Mouse (Mus musculus): ENCODE data around the gene Wdr45b.
"Not testable (repeated sequence)": the region's sequence is repeated elsewhere in the genome, so short reads cannot be mapped to it uniquely, and the experiment has no call there.

Gene Wdr45b

DNA sequence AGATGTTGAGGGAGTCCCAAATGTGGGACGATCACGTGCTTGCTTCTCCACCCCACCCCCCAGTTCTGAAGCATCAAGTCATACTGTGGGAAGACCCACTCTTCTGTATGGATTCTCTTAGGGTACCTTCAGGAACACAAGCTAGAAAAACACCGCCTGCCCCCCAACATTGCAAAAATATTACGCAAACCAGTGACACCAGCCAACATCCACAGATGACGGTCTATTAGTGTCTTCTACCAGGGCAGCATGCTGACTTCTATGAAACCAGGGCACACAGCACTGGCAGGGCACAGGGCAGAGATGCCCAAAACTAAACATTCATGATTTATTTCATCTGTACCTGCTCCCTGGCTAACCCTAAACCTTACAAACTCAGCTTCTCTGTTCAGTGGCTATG is 27.6 kb downstream of the Wdr45b start:
- no peak for DNase-seq

DNA sequence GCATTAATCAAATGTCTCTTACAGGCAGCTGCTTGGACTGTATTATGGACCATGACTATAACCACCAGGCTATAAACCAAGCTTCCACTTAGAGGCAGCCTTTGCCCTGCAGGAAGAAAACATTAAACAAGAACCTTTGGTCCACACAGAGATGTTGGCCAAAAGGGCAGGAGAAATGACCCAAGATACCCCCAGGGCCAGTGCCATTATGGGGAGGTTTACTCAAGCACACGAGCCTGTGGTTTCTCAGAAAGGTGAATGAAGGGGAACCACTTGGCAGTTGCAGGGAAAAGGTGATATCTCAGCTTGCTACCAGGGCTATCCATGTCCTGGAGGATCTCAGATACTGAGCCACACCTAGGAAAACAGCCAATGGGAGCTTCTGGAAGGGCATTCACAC is 28.2 kb downstream of the Wdr45b start:
- DNase-seq, result no peak

DNA sequence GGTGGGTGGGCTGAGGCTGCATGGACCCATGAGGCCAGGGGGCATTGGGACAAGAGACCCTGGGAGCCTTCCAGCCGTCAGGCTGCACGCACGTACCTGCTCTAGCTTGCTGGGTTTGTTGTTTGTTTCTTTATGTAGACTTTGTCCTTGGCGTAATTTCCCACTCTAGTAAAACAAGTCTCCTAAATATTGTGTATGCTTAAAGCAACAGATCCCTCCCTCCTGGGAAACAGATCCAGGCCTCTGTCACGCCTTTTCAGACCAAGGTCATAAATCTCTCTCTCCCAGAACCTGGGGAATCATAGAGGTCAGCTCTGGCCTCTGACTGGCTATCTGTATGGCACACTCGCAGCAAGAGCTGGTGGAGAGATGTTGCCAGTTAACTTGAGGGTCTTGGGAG is 46.5 kb downstream of the Wdr45b start:
- not testable (repeated sequence) for DNase-seq

DNA sequence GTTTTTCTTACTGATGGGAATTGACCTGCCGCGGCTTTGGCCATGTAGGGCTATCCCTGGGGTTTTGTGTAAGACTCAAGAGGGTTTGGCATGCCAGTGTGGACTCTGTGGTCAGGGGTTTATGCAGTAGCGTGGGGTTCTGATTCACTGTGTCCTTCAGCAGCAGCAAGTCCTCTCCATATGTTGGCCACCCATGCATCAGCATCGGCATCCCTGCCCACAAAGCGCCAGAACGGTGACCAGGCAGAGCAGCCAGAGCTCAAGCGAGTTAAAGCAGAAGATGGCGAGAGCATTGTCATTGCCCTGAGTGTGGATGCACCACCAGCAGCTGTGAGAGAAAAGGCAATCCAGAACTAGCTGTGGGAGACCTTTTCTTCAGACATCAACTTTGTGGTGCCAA is 47.6 kb downstream of the Wdr45b start:
- no peak for DNase-seq

DNA sequence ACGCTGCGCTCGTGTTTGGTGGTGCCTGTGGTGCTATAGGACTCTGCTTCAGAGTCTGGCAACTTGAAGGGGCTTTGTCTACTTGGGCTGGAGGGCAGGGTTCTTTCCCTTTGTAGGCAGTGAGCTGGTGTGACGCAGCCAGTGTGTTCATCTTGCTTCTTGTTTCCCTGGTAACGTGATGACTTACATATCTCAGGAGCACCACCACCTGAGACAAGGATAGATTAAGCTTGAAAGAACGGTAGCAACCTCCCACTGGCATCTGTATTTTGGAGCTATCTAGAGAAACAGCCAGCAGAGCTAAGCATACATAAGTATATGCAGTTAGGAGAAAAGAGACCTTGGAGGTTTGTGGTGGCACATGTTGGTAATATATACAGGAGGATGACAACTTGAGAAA is 48.9 kb downstream of the Wdr45b start:
- DNase-seq, result no peak

DNA sequence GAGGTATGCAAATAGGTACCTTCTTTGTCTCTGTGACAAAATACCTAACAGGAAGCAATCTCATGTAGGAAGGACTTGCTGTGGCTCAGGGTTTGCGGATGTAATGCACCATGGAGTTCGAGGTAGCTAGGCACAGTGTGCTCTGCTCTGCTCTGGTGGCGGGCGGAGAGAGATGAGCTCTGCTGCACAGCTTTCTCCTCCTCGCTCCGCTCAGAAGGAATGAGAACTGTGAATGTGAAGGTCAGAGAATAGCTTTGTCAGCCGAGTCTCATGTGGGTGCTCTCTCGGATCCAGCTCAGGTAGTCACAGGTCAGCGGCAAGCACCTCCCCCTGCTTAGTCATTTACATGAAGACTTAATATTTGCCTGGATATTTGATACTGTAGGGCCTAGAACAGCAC is 54.0 kb downstream of the Wdr45b start:
- no peak for DNase-seq

DNA sequence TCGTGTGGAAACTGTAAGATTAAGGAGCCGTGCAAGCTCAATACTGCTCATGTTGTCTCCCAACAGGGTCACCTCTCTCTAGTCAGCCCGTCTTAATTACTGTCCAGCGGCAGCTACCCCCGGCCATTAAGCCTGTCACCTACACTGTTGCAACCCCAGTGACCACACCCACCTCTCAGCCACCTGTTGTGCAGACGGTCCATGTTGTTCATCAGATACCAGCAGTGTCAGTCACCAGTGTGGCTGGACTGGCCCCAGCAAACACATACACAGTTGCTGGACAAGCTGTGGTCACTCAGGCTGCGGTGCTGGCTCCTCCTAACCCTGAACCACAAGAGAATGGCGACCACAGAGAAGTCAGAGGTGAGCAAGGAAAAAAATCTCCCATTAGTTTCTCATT is 55.8 kb downstream of the Wdr45b start:
- DNase-seq, result no peak

DNA sequence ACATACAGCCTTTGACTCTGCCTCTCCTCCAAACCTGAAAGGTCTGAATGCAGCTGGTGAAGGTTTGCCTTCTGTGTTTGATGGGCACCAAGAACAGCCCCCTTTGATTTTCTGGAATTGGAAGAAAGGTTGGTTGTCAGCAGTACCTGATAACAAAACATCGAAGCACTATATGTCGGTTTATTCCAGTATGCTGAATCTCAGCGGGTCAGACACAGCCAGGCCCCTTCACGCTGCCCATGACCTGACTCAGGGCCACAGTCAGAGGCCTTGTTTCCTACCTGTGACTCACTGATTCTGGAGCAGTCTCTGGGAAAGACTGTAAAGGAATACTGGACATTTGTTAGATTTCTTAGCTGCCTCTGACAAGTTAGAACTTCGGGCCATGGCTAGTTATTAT is 59.5 kb downstream of the Wdr45b start:
- DNase-seq, result no peak

DNA sequence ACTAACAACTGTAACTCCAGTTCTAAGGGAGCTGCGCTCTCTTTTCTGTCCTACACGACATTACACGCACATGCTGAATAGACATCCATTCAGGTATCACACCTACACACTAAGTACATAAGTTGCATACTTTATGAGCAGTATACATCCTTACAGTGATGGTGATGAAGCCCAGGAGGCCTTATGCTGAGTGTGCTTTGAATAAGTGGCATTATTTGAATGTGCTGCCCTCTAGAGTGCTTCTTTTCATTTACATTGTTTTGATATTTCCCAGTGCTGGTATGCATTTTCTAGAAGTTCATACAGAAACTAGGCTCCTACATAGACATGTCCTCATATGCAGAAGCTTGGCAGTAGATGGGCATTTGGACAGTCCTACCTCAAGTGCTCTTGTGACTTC is 64.4 kb downstream of the Wdr45b start:
- no peak for DNase-seq

DNA sequence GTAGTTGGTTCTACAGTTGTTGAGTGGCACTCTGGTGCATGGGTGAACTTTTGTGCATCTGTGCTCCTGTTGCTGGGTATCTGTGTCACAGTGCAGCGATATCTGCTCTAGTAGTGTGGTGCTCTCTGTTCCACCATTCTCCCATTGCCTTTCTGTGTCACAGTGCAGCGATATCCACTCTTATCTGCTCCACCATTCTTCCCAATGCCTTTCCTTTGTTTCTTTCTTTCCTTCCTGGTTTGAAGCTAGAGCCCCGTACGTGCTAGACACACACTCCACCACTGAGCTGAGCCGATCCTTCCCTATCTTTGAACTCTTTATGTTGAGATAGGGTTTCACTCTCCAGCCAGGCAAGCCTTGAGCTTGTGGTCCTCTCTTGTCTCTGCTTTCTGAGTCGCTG is 71.3 kb downstream of the Wdr45b start:
- DNase-seq, result no peak

DNA sequence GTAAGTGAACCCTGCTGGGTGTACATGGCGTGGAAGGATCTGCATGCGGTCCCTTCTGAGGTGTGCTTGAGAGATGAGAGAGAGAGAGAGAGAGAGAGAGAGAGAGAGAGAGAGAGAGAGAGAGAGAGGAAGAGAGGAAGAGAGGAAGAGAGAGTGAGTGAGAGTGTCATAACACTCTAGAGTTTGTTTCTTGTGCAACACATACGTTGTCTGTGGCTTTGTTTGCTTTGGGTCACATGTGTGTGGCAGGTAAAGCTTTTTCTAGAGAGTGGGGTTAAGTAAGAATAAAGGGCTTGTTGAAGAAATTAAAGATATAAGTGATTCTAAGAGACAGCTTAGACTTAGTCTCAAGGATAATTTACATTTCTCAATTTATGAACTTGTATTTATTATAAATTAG is 76.2 kb downstream of the Wdr45b start:
- no peak for DNase-seq

DNA sequence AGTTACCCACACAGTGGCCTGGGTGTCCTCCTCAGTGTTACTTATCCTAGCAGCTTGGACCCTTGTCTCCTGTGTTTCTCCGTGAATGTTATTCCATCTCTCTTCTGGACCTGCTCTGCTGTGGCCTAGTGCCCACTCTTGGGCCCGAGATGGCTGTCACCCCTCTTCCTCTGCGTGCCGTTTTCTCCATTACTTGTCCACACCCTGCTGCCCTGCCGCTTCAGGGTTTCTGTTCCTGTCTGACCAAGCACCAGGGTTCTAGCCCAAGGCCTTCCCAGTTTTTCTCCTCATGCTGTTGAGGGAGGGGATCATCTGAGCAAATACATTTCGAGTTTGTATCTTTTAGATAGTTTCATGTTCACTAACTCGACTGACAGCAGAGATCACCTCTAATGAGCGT is 76.7 kb downstream of the Wdr45b start:
- DNase-seq, result no peak
